Mouse (Mus musculus): ENCODE data around the gene Sms. TPM values are rescaled to one million over a fixed set of nuclear protein-coding genes. Genes with fewer than 3 reads are reported as not detected.
A peak's percentile ranks its signal among the peaks of the same experiment; 100 is the strongest.

The Sms gene
- total and polyA plus RNA-seq, 3 experiments = 90.4 to 258 (median 180) TPM

- TF ChIP-seq ZMIZ1 (IDR thresholded peaks at IDR 0.05; ENCODE audit: low read depth, low read length) (no peak), SIN3A (IDR thresholded peaks at IDR 0.05; ENCODE audit: low read length) (peak; percentile 55; the same call in 1 of the 2 replicates), UBTF (IDR thresholded peaks at IDR 0.05; ENCODE audit: low read depth, low read length) (no peak), HCFC1 (IDR thresholded peaks at IDR 0.05; ENCODE audit: low read depth, low read length) (no peak), ZC3H11A (IDR thresholded peaks at IDR 0.05; ENCODE audit: low read depth, low read length) (no peak), PAX5 (IDR thresholded peaks at IDR 0.05; ENCODE audit: low read length) (no peak), MAFK (IDR thresholded peaks at IDR 0.05; ENCODE audit: insufficient replicate concordance, low read length) (no peak), JUND (conservative IDR thresholded peaks at IDR 0.05; ENCODE audit: low read depth, low read length) (no peak), SMC3 (IDR thresholded peaks at IDR 0.05; ENCODE audit: low read depth, low read length) (no peak), CHD1 (IDR thresholded peaks at IDR 0.05; ENCODE audit: low read depth, low read length) (no peak), CTCF (conservative IDR thresholded peaks at IDR 0.05 in 1 of 2, IDR thresholded peaks at IDR 0.05 in 1 of 2; ENCODE audit: low read depth in 2 of 2, low read length in 2 of 2) (no peak)
Observed at GRCm38 (mm10) chrX:157468055-157468454, 24.0 kb downstream of the Sms start (continued).

- dilution Hi-C loops (cut with MboI; ENCODE audit: extremely low pct_ligation_motif_present, extremely low pct_unique_long_range_greater_than_20kb, low sequenced_read_pairs) (no loop called here), in situ Hi-C loops (cut with MboI; ENCODE audit: low pct_ligation_motif_present, low pct_unique_long_range_greater_than_20kb, low sequenced_read_pairs) (no loop called here)
- H3K27ac ChIP-seq (ENCODE audit: insufficient read depth, low read depth) = no peak overlapping the region
- H3K36me3 ChIP-seq (replicated peaks in 1 of 2; ENCODE audit: control insufficient read depth in 1 of 2, insufficient read depth in 1 of 2, low read length in 1 of 2) = peaks cover 20 to 50% of the 10 kb centered on the region in 2 experiments
- no peak overlapping the region for H3K4me2 ChIP-seq (ENCODE audit: insufficient read depth, low read depth, poor library complexity, severe bottlenecking)
- no peaks in the 10 kb centered on the region for H3K27me3 ChIP-seq (replicated peaks)
- no peak overlapping the region for H3K9ac ChIP-seq (ENCODE audit: insufficient read depth, low read depth)
- DNase-seq (ENCODE audit: extremely low read depth) = no peak
- H3K9me3 ChIP-seq (replicated peaks; ENCODE audit: low read length) = no peaks in the 10 kb centered on the region
- TF ChIP-seq MAZ (IDR thresholded peaks at IDR 0.05; ENCODE audit: low read depth, low read length) = no peak
- TF ChIP-seq SMC3 (IDR thresholded peaks at IDR 0.05; ENCODE audit: low read depth, low read length) = no peak
- no peak for TF ChIP-seq RAD21 (IDR thresholded peaks at IDR 0.05; ENCODE audit: low read depth, low read length)
- TF ChIP-seq SIN3A (IDR thresholded peaks at IDR 0.05; ENCODE audit: low read length) = no peak
- TF ChIP-seq NRF1 (IDR thresholded peaks at IDR 0.05; ENCODE audit: low read depth, low read length) = no peak
- no peak for TF ChIP-seq TBP (conservative IDR thresholded peaks at IDR 0.05; ENCODE audit: low read depth, low read length)
- no peak for TF ChIP-seq ZNF384 (IDR thresholded peaks at IDR 0.05; ENCODE audit: low read depth, low read length)
- no peak for TF ChIP-seq CHD2 (IDR thresholded peaks at IDR 0.05; ENCODE audit: low read length)
- TF ChIP-seq GABPA (IDR thresholded peaks at IDR 0.05; ENCODE audit: insufficient replicate concordance, low read depth, low read length) = no peak
- H3K4me3 ChIP-seq (replicated peaks in 1 of 3; ENCODE audit: low read depth in 2 of 3, low read length in 2 of 3, poor library complexity in 1 of 3) = no peak overlapping the region
- H3K79me2 ChIP-seq (replicated peaks; ENCODE audit: control insufficient read depth, extremely low read depth, insufficient read depth, poor library complexity, severe bottlenecking) = peaks cover 11% of the 10 kb centered on the region
- peaks cover 4 to 20% of the 10 kb centered on the region in 2 experiments; a peak in 3 of 4 replicates for H3K4me1 ChIP-seq (ENCODE audit: control insufficient read depth in 1 of 2, insufficient read depth in 2 of 2)
Observed at GRCm38 (mm10) chrX:157465949-157466348, 26.1 kb downstream of the Sms start.

DNA sequence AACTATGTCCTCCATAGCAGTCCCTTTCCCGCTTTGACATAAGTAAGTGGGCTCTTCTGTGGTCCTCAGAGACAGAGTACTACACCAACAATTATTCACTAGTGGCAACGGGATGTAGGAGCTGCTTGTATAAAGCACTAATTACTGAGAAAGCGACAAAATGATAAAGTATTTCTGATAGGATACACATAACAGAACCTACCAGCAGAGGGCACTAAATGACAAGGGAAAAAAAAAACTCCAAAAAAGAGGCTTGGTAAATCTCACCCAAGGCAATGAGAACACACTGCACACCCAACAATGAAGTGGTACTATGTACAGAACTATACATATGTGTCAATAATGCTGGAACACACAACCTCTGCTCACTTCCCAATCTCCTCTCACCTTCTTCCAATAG, 29.4 kb downstream of the Sms start:
- peaks cover 0 to 2% of the 10 kb centered on the region in 2 experiments; a peak in 2 of 4 replicates for H3K4me1 ChIP-seq (ENCODE audit: control insufficient read depth in 1 of 2, insufficient read depth in 2 of 2)
- no peak overlapping the region for H3K4me2 ChIP-seq (ENCODE audit: insufficient read depth, low read depth, poor library complexity, severe bottlenecking)
- in situ Hi-C loops (cut with MboI; ENCODE audit: low pct_ligation_motif_present, low pct_unique_long_range_greater_than_20kb, low sequenced_read_pairs) (no loop called here), dilution Hi-C loops (cut with MboI; ENCODE audit: extremely low pct_ligation_motif_present, extremely low pct_unique_long_range_greater_than_20kb, low sequenced_read_pairs) (no loop called here)
- H3K79me2 ChIP-seq (replicated peaks; ENCODE audit: control insufficient read depth, extremely low read depth, insufficient read depth, poor library complexity, severe bottlenecking) = no peaks in the 10 kb centered on the region
- H3K4me3 ChIP-seq (replicated peaks in 1 of 3; ENCODE audit: low read depth in 2 of 3, low read length in 2 of 3, poor library complexity in 1 of 3) = no peak overlapping the region
- peaks cover 22 to 54% of the 10 kb centered on the region in 2 experiments for H3K36me3 ChIP-seq (replicated peaks in 1 of 2; ENCODE audit: control insufficient read depth in 1 of 2, insufficient read depth in 1 of 2, low read length in 1 of 2)
- no peaks in the 10 kb centered on the region for H3K27me3 ChIP-seq (replicated peaks)
- H3K9ac ChIP-seq (ENCODE audit: insufficient read depth, low read depth) = no peak overlapping the region
- H3K9me3 ChIP-seq (replicated peaks; ENCODE audit: low read length) = no peaks in the 10 kb centered on the region
- TF ChIP-seq IRF4 (IDR thresholded peaks at IDR 0.05; ENCODE audit: low read depth, low read length) = no peak
- no peak for TF ChIP-seq MAZ (IDR thresholded peaks at IDR 0.05; ENCODE audit: low read depth, low read length)
- peak; percentile 45 for TF ChIP-seq SMC3 (IDR thresholded peaks at IDR 0.05; ENCODE audit: low read depth, low read length)
- TF ChIP-seq CTCF (conservative IDR thresholded peaks at IDR 0.05 in 1 of 2, IDR thresholded peaks at IDR 0.05 in 1 of 2; ENCODE audit: low read depth in 2 of 2, low read length in 2 of 2) = peak in 1 of 2 experiments; percentile 60; a peak in 2 of 4 replicates
- TF ChIP-seq RAD21 (IDR thresholded peaks at IDR 0.05; ENCODE audit: low read depth, low read length) = peak; percentile 68
- TF ChIP-seq ZNF384 (IDR thresholded peaks at IDR 0.05; ENCODE audit: low read depth, low read length) = peak; percentile 61
- no peak overlapping the region for H3K27ac ChIP-seq (ENCODE audit: insufficient read depth, low read depth)
- no peak for DNase-seq (ENCODE audit: extremely low read depth)
